ENCODE assay signal across 16 mouse cellular contexts in the genomic region with DNA sequence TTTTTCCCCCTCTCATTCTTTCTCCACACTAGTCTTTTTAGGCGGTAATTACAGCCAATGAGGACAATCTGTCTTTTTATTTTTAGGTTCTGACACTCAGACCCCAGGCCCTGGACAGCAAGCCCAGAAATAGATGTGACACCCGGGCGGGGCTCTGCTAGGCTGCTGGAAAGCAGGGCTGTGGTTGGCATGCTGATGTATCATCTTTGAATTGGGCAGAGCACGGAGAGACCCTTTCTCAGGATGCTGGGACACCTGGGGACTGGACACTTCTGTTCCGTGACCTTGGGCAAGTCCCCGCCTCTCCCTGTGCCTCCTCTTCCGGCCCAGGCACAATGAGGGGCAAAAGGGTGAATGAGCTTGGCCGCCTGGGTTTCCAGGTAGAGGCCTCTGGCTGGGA.
"Had no signal": no experiment of that assay in that cellular context is flagged by ENCODE, and none has a peak within 500 bp of the region (broad histone marks: within the 10 kb centered on the region; RNA-seq: fewer than 3 reads in every experiment).

No protein-coding gene starts in this region.

- H3K9me3 ChIP-seq: limb, embryonic 10.5 days; limb, embryonic 13.5 days; liver, embryonic 12.5 days; liver, embryonic 15.5 days; lung, embryonic 15.5 days; megakaryocyte, embryonic 14.5 days had no signal

- H3K27ac ChIP-seq: layer of hippocampus, adult 2 months; limb, embryonic 10.5 days; limb, embryonic 13.5 days; liver, embryonic 12.5 days; liver, embryonic 15.5 days; lung, embryonic 15.5 days had no signal

- DNase-seq: layer of hippocampus, adult 9-11 months; liver; lung, adult 18-20 months; lung, postnatal 10 days; lung, postnatal 36 days; midbrain, embryonic 14.5 days; thymus, adult 18-20 months; thymus, postnatal 36 days had no signal

- H3K36me3 ChIP-seq: limb, embryonic 10.5 days; limb, embryonic 13.5 days; liver, embryonic 12.5 days; liver, embryonic 15.5 days; lung, embryonic 15.5 days had no signal

- ATAC-seq: liver, embryonic 12.5 days had no signal

- H3K9ac ChIP-seq: limb, embryonic 13.5 days; liver, embryonic 12.5 days; liver, embryonic 15.5 days; lung, embryonic 15.5 days had no signal

- H3K4me1 ChIP-seq: limb, embryonic 13.5 days had no signal

- H3K4me3 ChIP-seq: layer of hippocampus, adult 2 months; limb, embryonic 10.5 days; limb, embryonic 13.5 days; liver, embryonic 12.5 days; liver, embryonic 15.5 days; lung, embryonic 15.5 days; megakaryocyte, embryonic 14.5 days had no signal

- H3K27me3 ChIP-seq: limb, embryonic 13.5 days; liver, embryonic 12.5 days; liver, embryonic 15.5 days; lung, embryonic 15.5 days had no signal

- H3K4me2 ChIP-seq: limb, embryonic 13.5 days; liver, embryonic 12.5 days; liver, embryonic 15.5 days; lung, embryonic 15.5 days; midbrain, embryonic 11.5 days had no signal
